Mouse (Mus musculus) layer of hippocampus, adult 2 months (tissue): ENCODE results near the gene Ten1. TPM values are rescaled to one million over a fixed set of nuclear protein-coding genes. Genes with fewer than 3 reads are reported as not detected.

Source experiments
- DNase-seq, 2 experiments: peaks; one replicate each; pipeline ENCODE4 v3.0.0; 2022; ENCODE audit warnings: low spot score in 2 of 2
- H3K27ac ChIP-seq: fragments of 200-600 bp; 2 replicates; pipeline ENCODE4 v1.8.1; 2022
- H3K4me3 ChIP-seq: fragments of 200-600 bp; 2 replicates; pipeline ENCODE4 v1.8.1; 2022; ENCODE audit warnings: mild to moderate bottlenecking
- CTCF ChIP-seq: fragments of 200-600 bp; conservative IDR thresholded peaks from 2 replicates; pipeline ENCODE4 v1.8.1; 2022; ENCODE audit warnings: antibody characterized with exemption, mild to moderate bottlenecking, moderate library complexity
- total RNA-seq, 2 experiments: library from RNA; stranded (reverse); gene quantifications; 2 replicates each; pipeline ENCODE4 v1.2.3; 2021

The Ten1 gene
- total RNA-seq, 2 experiments from 2014 or later, result 39.6 to 40.1 TPM

GRCm38 (mm10) chr11:116255090-116255981, 56.7 kb downstream of the Ten1 start:
- no peak overlapping the region for H3K4me3 ChIP-seq
- DNase-seq, result no peak
- no peak overlapping the region for H3K27ac ChIP-seq
- no peak for TF ChIP-seq CTCF

- DNase-seq, result no peak
- TF ChIP-seq CTCF, result no peak
- no peak overlapping the region for H3K27ac ChIP-seq
- H3K4me3 ChIP-seq, result no peak overlapping the region
Measured at GRCm38 (mm10) chr11:116255982-116256675, 57.5 kb downstream of the Ten1 start.

- DNase-seq, result no peak
- TF ChIP-seq CTCF, result no peak
- Histone ChIP-seq H3K27ac (no peak overlapping the region), H3K4me3 (no peak overlapping the region)
Measured at GRCm38 (mm10) chr11:116259461-116259860, 60.8 kb downstream of the Ten1 start.

GRCm38 (mm10) chr11:116260259-116260658, 61.6 kb downstream of the Ten1 start:
- no peak for TF ChIP-seq CTCF
- no peak for DNase-seq
- Histone ChIP-seq H3K27ac (no peak overlapping the region), H3K4me3 (no peak overlapping the region)

Other genes starting within 250 kb of the Ten1 start
- 1 to 10 TPM; 6.4 to 6.6 TPM for gene Itgb4, start 224.1 kb upstream of the Ten1 start, total RNA-seq
- gene Galk1, start 186.1 kb upstream of the Ten1 start, total RNA-seq, result 10 to 100 TPM; 13.3 to 13.5 TPM
- 100 to 1,000 TPM; 285 to 322 TPM for gene H3f3b, start 170.9 kb upstream of the Ten1 start, total RNA-seq
- 10 to 100 TPM; 26.3 to 30.8 TPM for gene Unk, start 168.5 kb upstream of the Ten1 start, total RNA-seq
- gene Unc13d, start 120.9 kb upstream of the Ten1 start, total RNA-seq, result 1 to 10 TPM; 1.3 to 2.1 TPM
- gene Wbp2, start 111.9 kb upstream of the Ten1 start, total RNA-seq, result 100 to 1,000 TPM; 417 to 440 TPM
- gene Trim47, start 71.6 kb upstream of the Ten1 start, total RNA-seq, result 1 to 10 TPM; 4.6 to 7.2 TPM
- gene Trim65, start 67.7 kb upstream of the Ten1 start, total RNA-seq, result 1 to 10 TPM; 6.9 to 7.7 TPM
- gene Mrpl38, start 60.0 kb upstream of the Ten1 start, total RNA-seq, result 10 to 100 TPM; 64.6 to 66.8 TPM
- gene Fbf1, start 30.7 kb upstream of the Ten1 start, total RNA-seq, result 10 to 100 TPM; 91.6 to 96.4 TPM
- gene Acox1, start 190 bp downstream of the Ten1 start, total RNA-seq, result 100 to 1,000 TPM; 124 to 126 TPM
- gene Evpl, start 39.2 kb downstream of the Ten1 start, total RNA-seq, result under 1 TPM; 0.67 to 0.93 TPM
- gene Srp68, start 75.4 kb downstream of the Ten1 start, total RNA-seq, result 10 to 100 TPM; 63.7 to 64.1 TPM
- gene Galr2, start 82.1 kb downstream of the Ten1 start, total RNA-seq, result not detected
- 10 to 100 TPM; 83.2 to 94.8 TPM for gene Exoc7, start 108.4 kb downstream of the Ten1 start, total RNA-seq
- 1 to 10 TPM; 4.3 to 5.9 TPM for gene Foxj1, start 136.5 kb downstream of the Ten1 start, total RNA-seq
- 100 to 1,000 TPM; 227 to 236 TPM for gene Rnf157, start 214.2 kb downstream of the Ten1 start, total RNA-seq
- gene Ubald2, start 235.2 kb downstream of the Ten1 start, total RNA-seq, result 10 to 100 TPM; 32.5 to 41.9 TPM